ENCODE assay signal across 25 mouse cellular contexts in genomic region chr4:59006211-59006610, GRCm38 (mm10). TPM values are rescaled to one million over a fixed set of nuclear protein-coding genes. Genes with fewer than 3 reads are reported as not detected.
DNase-seq lines count a peak whose midpoint lies in the region; ATAC-seq and TF ChIP-seq lines count a peak whose summit lies in the region.
"Had no signal": no experiment of that assay in that cellular context is flagged by ENCODE, and none has a peak within 500 bp of the region (broad histone marks: within the 10 kb centered on the region; RNA-seq: fewer than 3 reads in every experiment).

No protein-coding gene starts in this region.

- H3K4me1 ChIP-seq in lung, embryonic 16.5 days (replicated peaks; ENCODE audit: control insufficient read depth, insufficient read depth, low read length), result peaks cover 21% of the 10 kb centered on the region
- peaks cover 48% of the 10 kb centered on the region for H3K4me1 ChIP-seq in embryonic facial prominence, embryonic 10.5 days
- peaks cover 52% of the 10 kb centered on the region for H3K4me1 ChIP-seq in liver, postnatal 0 days (ENCODE audit: insufficient read depth)
- peaks cover 10% of the 10 kb centered on the region for H3K4me1 ChIP-seq in midbrain, embryonic 11.5 days (ENCODE audit: control insufficient read depth, insufficient read depth, low read length)

- TF ChIP-seq CTCF in liver, postnatal 0 days (IDR thresholded peaks at IDR 0.05; ENCODE audit: low read depth), result no peak

- no peak for DNase-seq in lung, adult 18-20 months
- peak; percentile 63 for DNase-seq in embryo, embryonic 10 days (ENCODE audit: low spot score)
- DNase-seq in embryonic facial prominence, embryonic 10.5 days (ENCODE audit: low spot score), result peak; percentile 28
- DNase-seq in liver, postnatal 0 days, result no peak
- DNase-seq in midbrain, embryonic 11.5 days (ENCODE audit: low spot score, missing footprints), result no peak
- DNase-seq: adrenal gland, postnatal 14 days; cerebellum, adult 9-10 months; kidney, adult 11 months; liver, embryonic 13.5 days; thymus, postnatal 25 days had no signal

- H3K9me3 ChIP-seq in lung, embryonic 16.5 days (ENCODE audit: control insufficient read depth, low read length), result no peaks in the 10 kb centered on the region
- no peaks in the 10 kb centered on the region for H3K9me3 ChIP-seq in embryonic facial prominence, embryonic 10.5 days
- H3K9me3 ChIP-seq in liver, postnatal 0 days (ENCODE audit: low read length), result no peaks in the 10 kb centered on the region
- H3K9me3 ChIP-seq in midbrain, embryonic 11.5 days (ENCODE audit: control insufficient read depth, low read length), result no peaks in the 10 kb centered on the region
- H3K9me3 ChIP-seq: embryonic facial prominence, embryonic 15.5 days; kidney, embryonic 15.5 days; liver, embryonic 13.5 days; lung, embryonic 15.5 days; midbrain, embryonic 13.5 days; neural tube, embryonic 12.5 days; stomach, embryonic 15.5 days had no signal

- no peak for TF ChIP-seq EP300 in liver, postnatal 0 days (IDR thresholded peaks at IDR 0.05; ENCODE audit: low read depth)

- H3K4me2 ChIP-seq in lung, embryonic 16.5 days (ENCODE audit: low read depth, low read length), result no peak overlapping the region
- no peak overlapping the region for H3K4me2 ChIP-seq in liver, postnatal 0 days (ENCODE audit: low read depth, low read length)
- no peak overlapping the region for H3K4me2 ChIP-seq in midbrain, embryonic 11.5 days
- H3K4me2 ChIP-seq: embryonic facial prominence, embryonic 15.5 days; kidney, embryonic 15.5 days; lung, embryonic 15.5 days; midbrain, embryonic 13.5 days; neural tube, embryonic 12.5 days; stomach, embryonic 15.5 days had no signal

- 62% methylated on average over 8 of the region's 8 CpGs for WGBS in lung, embryonic 16.5 days
- 57% methylated on average over 8 of the region's 8 CpGs for WGBS in embryonic facial prominence, embryonic 10.5 days
- WGBS in liver, postnatal 0 days (ENCODE audit: insufficient replicate concordance), result 53% methylated on average over 8 of the region's 8 CpGs
- 61% methylated on average over 8 of the region's 8 CpGs for WGBS in midbrain, embryonic 11.5 days

- H3K4me3 ChIP-seq in lung, embryonic 16.5 days (ENCODE audit: low read length), result no peak overlapping the region
- no peak overlapping the region for H3K4me3 ChIP-seq in embryonic facial prominence, embryonic 10.5 days
- H3K4me3 ChIP-seq in liver, postnatal 0 days (ENCODE audit: low read depth, low read length), result no peak overlapping the region
- H3K4me3 ChIP-seq in midbrain, embryonic 11.5 days (ENCODE audit: low read depth, low read length), result no peak overlapping the region
- H3K4me3 ChIP-seq: embryonic facial prominence, embryonic 15.5 days; kidney, embryonic 15.5 days; left cerebral cortex, adult 2 months; liver, embryonic 13.5 days; lung, embryonic 15.5 days; midbrain, embryonic 13.5 days; neural tube, embryonic 12.5 days; stomach, embryonic 15.5 days had no signal

- H3K9ac ChIP-seq in lung, embryonic 16.5 days (ENCODE audit: low read length), result 0 out of 2 replicates have a peak overlapping the region, but pooled peaks have one; percentile 8
- H3K9ac ChIP-seq in liver, postnatal 0 days (replicated peaks), result no peak overlapping the region
- no peak overlapping the region for H3K9ac ChIP-seq in midbrain, embryonic 11.5 days (ENCODE audit: low read length)
- H3K9ac ChIP-seq: embryonic facial prominence, embryonic 15.5 days; kidney, embryonic 15.5 days; liver, embryonic 13.5 days; lung, embryonic 15.5 days; midbrain, embryonic 13.5 days; neural tube, embryonic 12.5 days; stomach, embryonic 15.5 days had no signal

- H3K36me3 ChIP-seq in lung, embryonic 16.5 days (ENCODE audit: control insufficient read depth, insufficient read depth, low read length), result no peaks in the 10 kb centered on the region
- H3K36me3 ChIP-seq in embryonic facial prominence, embryonic 10.5 days (replicated peaks), result no peaks in the 10 kb centered on the region
- H3K36me3 ChIP-seq in liver, postnatal 0 days (replicated peaks; ENCODE audit: insufficient read depth, low read length), result no peaks in the 10 kb centered on the region
- no peaks in the 10 kb centered on the region for H3K36me3 ChIP-seq in midbrain, embryonic 11.5 days (ENCODE audit: control insufficient read depth, insufficient read depth, low read length)
- H3K36me3 ChIP-seq: embryonic facial prominence, embryonic 15.5 days; kidney, embryonic 15.5 days; liver, embryonic 13.5 days; lung, embryonic 15.5 days; midbrain, embryonic 13.5 days; neural tube, embryonic 12.5 days; stomach, embryonic 15.5 days had no signal

- H3K27ac ChIP-seq in lung, embryonic 16.5 days (ENCODE audit: low read length), result no peak overlapping the region
- H3K27ac ChIP-seq in embryonic facial prominence, embryonic 10.5 days (replicated peaks), result no peak overlapping the region
- no peak overlapping the region for H3K27ac ChIP-seq in liver, postnatal 0 days (ENCODE audit: low read depth)
- H3K27ac ChIP-seq in midbrain, embryonic 11.5 days (ENCODE audit: low read depth, low read length), result no peak overlapping the region
- H3K27ac ChIP-seq: embryonic facial prominence, embryonic 15.5 days; hindbrain, postnatal 0 days; kidney, embryonic 15.5 days; left cerebral cortex, adult 2 months; liver, embryonic 13.5 days; lung, embryonic 15.5 days; macrophage; midbrain, embryonic 13.5 days; neural tube, embryonic 12.5 days; stomach, embryonic 15.5 days had no signal

- no peak for ATAC-seq in lung, embryonic 16.5 days (ENCODE audit: low read depth)
- ATAC-seq in liver, postnatal 0 days, result no peak
- no peak for ATAC-seq in midbrain, embryonic 11.5 days (ENCODE audit: low FRiP score)
- no peak for ATAC-seq in granulocyte monocyte progenitor cell, adult 5-6 weeks (replicated peaks; ENCODE audit: poor library complexity, severe bottlenecking)
- ATAC-seq: forebrain, embryonic 16.5 days; hindbrain, postnatal 0 days; midbrain, embryonic 13.5 days had no signal

- H3K27me3 ChIP-seq in lung, embryonic 16.5 days (ENCODE audit: control insufficient read depth, insufficient read depth, low read depth, low read length), result no peaks in the 10 kb centered on the region
- H3K27me3 ChIP-seq in embryonic facial prominence, embryonic 10.5 days (replicated peaks; ENCODE audit: low read depth, poor library complexity, severe bottlenecking), result no peaks in the 10 kb centered on the region
- no peaks in the 10 kb centered on the region for H3K27me3 ChIP-seq in liver, postnatal 0 days (ENCODE audit: insufficient read depth, low read length)
- no peaks in the 10 kb centered on the region; the same call in 1 of the 2 replicates for H3K27me3 ChIP-seq in midbrain, embryonic 11.5 days (ENCODE audit: control insufficient read depth, insufficient read depth, low read length)
- H3K27me3 ChIP-seq: embryonic facial prominence, embryonic 15.5 days; kidney, embryonic 15.5 days; liver, embryonic 13.5 days; lung, embryonic 15.5 days; midbrain, embryonic 13.5 days; neural tube, embryonic 12.5 days; stomach, embryonic 15.5 days had no signal

RNA-seq across cellular contexts. Expression of gene Gm20503, which starts 3.2 kb away (rescaled TPM):
- polyA plus RNA-seq in lung, embryonic 16.5 days (2015; fragmentation: Nextera tagmentation; extraction: Ambion mirVana), result 7.6 and 9.3 TPM in 2 replicates
- 8.8 and 9.0 TPM in 2 replicates for polyA plus RNA-seq in embryonic facial prominence, embryonic 10.5 days (2016; fragmentation: Nextera tagmentation; extraction: Ambion mirVana)
- 17.6 and 17.7 TPM in 2 replicates for polyA plus RNA-seq in liver, postnatal 0 days (2015; fragmentation: Nextera tagmentation; extraction: Ambion mirVana)
- polyA plus RNA-seq in midbrain, embryonic 11.5 days (2014; fragmentation: Nextera tagmentation; extraction: Ambion mirVana), result 5.4 and 7.8 TPM in 2 replicates
- not detected in 2 replicates for total RNA-seq in granulocyte monocyte progenitor cell, adult 5-6 weeks (2014; fragmentation: Nextera tagmentation)
- not detected in 2 replicates for total RNA-seq in granulocyte monocyte progenitor cell, adult 5-6 weeks (2017)
- total RNA-seq: hematopoietic stem cell, adult 5-6 weeks; hindbrain, postnatal 0 days; monocyte, adult 5-6 weeks had no signal
- polyA plus RNA-seq: brain, embryonic 14.5 days; macrophage had no signal

RNA-seq across cellular contexts. Expression of gene Dnajc25, which starts 11.3 kb away (rescaled TPM):
- 7.5 and 14.4 TPM in 2 replicates for polyA plus RNA-seq in lung, embryonic 16.5 days (2015; fragmentation: Nextera tagmentation; extraction: Ambion mirVana)
- 6.9 and 8.2 TPM in 2 replicates for polyA plus RNA-seq in embryonic facial prominence, embryonic 10.5 days (2016; fragmentation: Nextera tagmentation; extraction: Ambion mirVana)
- polyA plus RNA-seq in liver, postnatal 0 days (2015; fragmentation: Nextera tagmentation; extraction: Ambion mirVana), result 12.5 and 13.8 TPM in 2 replicates
- 5.3 and 5.5 TPM in 2 replicates for polyA plus RNA-seq in midbrain, embryonic 11.5 days (2014; fragmentation: Nextera tagmentation; extraction: Ambion mirVana)
- total RNA-seq in granulocyte monocyte progenitor cell, adult 5-6 weeks (2014; fragmentation: Nextera tagmentation), result 12.9 and 13.8 TPM in 2 replicates
- 32.7 and 42.5 TPM in 2 replicates for total RNA-seq in granulocyte monocyte progenitor cell, adult 5-6 weeks (2017)

RNA-seq across cellular contexts. Expression of gene Ptgr1, which starts 19.3 kb away (rescaled TPM):
- 43.5 and 46.9 TPM in 2 replicates for polyA plus RNA-seq in lung, embryonic 16.5 days (2015; fragmentation: Nextera tagmentation; extraction: Ambion mirVana)
- 10.3 and 12.9 TPM in 2 replicates for polyA plus RNA-seq in embryonic facial prominence, embryonic 10.5 days (2016; fragmentation: Nextera tagmentation; extraction: Ambion mirVana)
- polyA plus RNA-seq in liver, postnatal 0 days (2015; fragmentation: Nextera tagmentation; extraction: Ambion mirVana), result 6.4 and 6.8 TPM in 2 replicates
- polyA plus RNA-seq in midbrain, embryonic 11.5 days (2014; fragmentation: Nextera tagmentation; extraction: Ambion mirVana), result 16.2 and 17.6 TPM in 2 replicates
- 56.5 and 58.2 TPM in 2 replicates for total RNA-seq in granulocyte monocyte progenitor cell, adult 5-6 weeks (2014; fragmentation: Nextera tagmentation)
- total RNA-seq in granulocyte monocyte progenitor cell, adult 5-6 weeks (2017), result 67.6 and 68.5 TPM in 2 replicates

RNA-seq across cellular contexts. Expression of gene Gng10, which starts 28.7 kb away (rescaled TPM):
- polyA plus RNA-seq in lung, embryonic 16.5 days (2015; fragmentation: Nextera tagmentation; extraction: Ambion mirVana), result 114 and 119 TPM in 2 replicates
- 82.3 and 87.5 TPM in 2 replicates for polyA plus RNA-seq in embryonic facial prominence, embryonic 10.5 days (2016; fragmentation: Nextera tagmentation; extraction: Ambion mirVana)
- polyA plus RNA-seq in liver, postnatal 0 days (2015; fragmentation: Nextera tagmentation; extraction: Ambion mirVana), result 16.0 and 16.2 TPM in 2 replicates
- 89.7 and 95.8 TPM in 2 replicates for polyA plus RNA-seq in midbrain, embryonic 11.5 days (2014; fragmentation: Nextera tagmentation; extraction: Ambion mirVana)
- total RNA-seq in granulocyte monocyte progenitor cell, adult 5-6 weeks (2014; fragmentation: Nextera tagmentation), result 184 and 195 TPM in 2 replicates
- total RNA-seq in granulocyte monocyte progenitor cell, adult 5-6 weeks (2017), result 90.0 and 112 TPM in 2 replicates

Comparison
In these comparisons a context has a peak if more than half of its experiments do, and no peak if none do; other contexts are left out.
1. DNase-seq: peak in embryo, embryonic 10 days (single experiment) and embryonic facial prominence, embryonic 10.5 days (single experiment); none in lung, adult 18-20 months (0 of 2), liver, postnatal 0 days (single experiment) and midbrain, embryonic 11.5 days (single experiment).